Mouse (Mus musculus) adrenal gland, postnatal 10 days (tissue): ENCODE measurements around the gene Usp4. TPM values are rescaled to one million over a fixed set of nuclear protein-coding genes. Genes with fewer than 3 reads are reported as not detected.
"Not testable (repeated sequence)": the region's sequence is repeated elsewhere in the genome, so short reads cannot be mapped to it uniquely, and the experiment has no call there.

ENCODE experiments used
- DNase-seq: peaks from one replicate; pipeline ENCODE4 v3.0.0; 2021; ENCODE audit warnings: mixed read lengths
- long read RNA-seq, 2 experiments: library from polyadenylated mRNA; stranded (forward); transcript quantifications; one replicate each; pipeline ENCODE4 v2.0.0; 2021
- total RNA-seq, 2 experiments: library from RNA; stranded (reverse); gene quantifications; 2 replicates each; pipeline ENCODE4 v1.2.3; 2021

The Usp4 gene
- total RNA-seq: 100 to 1,000 TPM; 101 to 111 TPM
- long read RNA-seq, experiment 1, transcript Usp4-201 (22 exons, 3,662 nt): major isoform, 52 of 98 reads
- long read RNA-seq, experiment 1, transcript Usp4-209 (21 exons, 3,436 nt): minor isoform, 9 of 98 reads
- long read RNA-seq, experiment 1, partial matches to known transcripts: 26 of 98 reads
- long read RNA-seq, experiment 1, other reads (novel, unspliced or antisense): 7 of 98 reads
- long read RNA-seq, experiment 2, transcript Usp4-201 (22 exons, 3,662 nt): major isoform, 95 of 140 reads
- long read RNA-seq, experiment 2, transcript Usp4-209 (21 exons, 3,436 nt): minor isoform, 15 of 140 reads
- long read RNA-seq, experiment 2, partial matches to known transcripts: 10 of 140 reads
- long read RNA-seq, experiment 2, other reads (novel, unspliced or antisense): 16 of 140 reads

GRCm38 (mm10) chr9:108347540-108348289 lies at the start of gene Usp4:
Gene Usp4, plus strand, starts transcription at chr9:108347853.
- peak; percentile 93 for DNase-seq

GRCm38 (mm10) chr9:108301853-108302252 lies 45.8 kb upstream of the Usp4 start:
- no peak for DNase-seq

- no peak for DNase-seq
These were observed 42.9 kb upstream of the Usp4 start for GRCm38 (mm10) chr9:108304716-108305115.

- DNase-seq: no peak
These were observed 42.5 kb upstream of the Usp4 start for GRCm38 (mm10) chr9:108305170-108305569.

GRCm38 (mm10) chr9:108305629-108306520 lies 41.8 kb upstream of the Usp4 start, which contains the start of the genes Rhoa and Tcta:
Gene Rhoa, plus strand, starts transcription at chr9:108306129.
Gene Tcta, minus strand, starts transcription at chr9:108306160.
- peak; percentile 97 for DNase-seq

GRCm38 (mm10) chr9:108306571-108306980 lies 41.1 kb upstream of the Usp4 start:
- peak; percentile 91 for DNase-seq

- no peak for DNase-seq
These were observed 40.4 kb upstream of the Usp4 start for GRCm38 (mm10) chr9:108307021-108307807.

GRCm38 (mm10) chr9:108308141-108308540 lies 39.5 kb upstream of the Usp4 start:
- DNase-seq: no peak

GRCm38 (mm10) chr9:108317572-108317971 lies 30.1 kb upstream of the Usp4 start:
- DNase-seq: no peak

GRCm38 (mm10) chr9:108318462-108318861 lies 29.2 kb upstream of the Usp4 start:
- no peak for DNase-seq

GRCm38 (mm10) chr9:108322054-108322453 lies 25.6 kb upstream of the Usp4 start:
- DNase-seq: not testable (repeated sequence)

GRCm38 (mm10) chr9:108324784-108325183 lies 22.9 kb upstream of the Usp4 start:
- no peak for DNase-seq

- DNase-seq: no peak
These were observed 21.8 kb upstream of the Usp4 start for GRCm38 (mm10) chr9:108325811-108326210.

GRCm38 (mm10) chr9:108337848-108338550 lies 9.7 kb upstream of the Usp4 start:
- no peak for DNase-seq

- DNase-seq: no peak
These were observed 9.1 kb upstream of the Usp4 start for GRCm38 (mm10) chr9:108338551-108338885.

- DNase-seq: peak; percentile 94
These were observed 8.5 kb upstream of the Usp4 start, which contains the start of gene Gpx1 for GRCm38 (mm10) chr9:108338886-108339781. Gene Gpx1, plus strand, starts transcription at chr9:108338903.

- peak; percentile 52 for DNase-seq
These were observed 7.8 kb upstream of the Usp4 start for GRCm38 (mm10) chr9:108339886-108340257.

GRCm38 (mm10) chr9:108340258-108341138 lies 7.2 kb upstream of the Usp4 start:
- DNase-seq: peak; percentile 45

- no peak for DNase-seq
These were observed 6.5 kb upstream of the Usp4 start for GRCm38 (mm10) chr9:108341139-108341475.
